Mouse (Mus musculus): ENCODE results near the gene Prss27. TPM values are rescaled to one million over a fixed set of nuclear protein-coding genes. Genes with fewer than 3 reads are reported as not detected.

Gene Prss27
- polyA plus RNA-seq, 1 experiment from 2014 or later, result 0.52 TPM

GRCm38 (mm10) chr17:24036954-24037353 lies 990 bp upstream of the Prss27 start:
- Histone ChIP-seq H3K9ac (no peak overlapping the region), H3K36me3 (no peaks in the 10 kb centered on the region), H3K9me3 (no peaks in the 10 kb centered on the region), H3K27ac (no peak overlapping the region), H3K4me3 (no peak overlapping the region), H3K4me1 (no peaks in the 10 kb centered on the region), H3K27me3 (no peaks in the 10 kb centered on the region; the same call in 1 of the 2 replicates), H3K4me2 (replicated peaks) (no peak overlapping the region)
- WGBS, result 79% methylated on average over 6 of the region's 6 CpGs
- no peak for ATAC-seq (ENCODE audit: low FRiP score, low read depth)

DNA sequence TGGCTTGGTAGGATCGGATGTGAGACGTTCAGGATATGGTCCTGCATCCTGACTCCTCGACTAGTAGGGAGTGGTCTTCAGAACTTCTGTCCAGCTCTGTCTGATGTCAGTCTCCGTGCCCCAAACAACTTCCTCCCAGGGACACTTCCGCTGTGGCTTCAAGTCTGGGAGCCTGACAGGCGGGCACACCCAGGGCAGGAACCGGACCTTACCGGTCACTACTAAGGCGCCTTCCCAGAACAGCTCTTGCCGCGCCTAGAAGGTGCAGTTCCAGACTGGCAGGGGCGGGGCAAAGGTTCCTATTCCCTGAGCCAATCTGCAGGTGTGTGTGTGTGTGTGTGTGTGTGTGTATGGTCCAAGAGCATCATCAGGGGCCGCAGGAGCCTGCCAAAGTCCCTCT lies 584 bp upstream of the Prss27 start:
- 82% methylated on average over 13 of the region's 13 CpGs for WGBS
- Histone ChIP-seq H3K27me3 (no peaks in the 10 kb centered on the region; the same call in 1 of the 2 replicates), H3K9me3 (no peaks in the 10 kb centered on the region), H3K4me1 (no peaks in the 10 kb centered on the region), H3K27ac (no peak overlapping the region), H3K9ac (no peak overlapping the region), H3K36me3 (no peaks in the 10 kb centered on the region), H3K4me3 (no peak overlapping the region), H3K4me2 (replicated peaks) (no peak overlapping the region)
- ATAC-seq (ENCODE audit: low FRiP score, low read depth), result no peak

DNA sequence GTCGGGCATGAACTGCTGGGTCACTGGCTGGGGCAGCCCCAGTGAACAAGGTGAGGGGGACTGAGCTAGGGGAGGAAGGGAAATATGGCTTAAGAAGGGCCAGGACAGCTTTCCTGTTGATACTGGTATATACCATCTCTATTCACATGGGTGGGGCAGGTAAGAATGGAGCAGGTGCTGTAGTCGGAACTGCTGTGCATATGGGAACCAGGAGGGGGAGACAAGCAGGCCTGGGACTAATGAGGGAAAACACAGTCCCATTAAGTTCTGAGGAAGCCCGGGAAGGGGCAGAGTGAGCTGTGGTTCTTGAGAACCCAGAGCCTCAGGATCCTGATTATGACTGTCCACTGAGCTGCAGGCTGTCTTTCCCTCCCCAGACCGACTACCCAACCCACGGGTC lies 6.5 kb downstream of the Prss27 start:
- no peak overlapping the region for H3K9ac ChIP-seq
- H3K27me3 ChIP-seq, result no peaks in the 10 kb centered on the region
- no peaks in the 10 kb centered on the region for H3K4me1 ChIP-seq
- peaks cover 28% of the 10 kb centered on the region for H3K36me3 ChIP-seq
- H3K4me3 ChIP-seq, result no peak overlapping the region
- H3K4me2 ChIP-seq (replicated peaks), result no peak overlapping the region
- 64% methylated on average over 5 of the region's 5 CpGs for WGBS
- no peak for ATAC-seq (ENCODE audit: low FRiP score, low read depth)
- H3K27ac ChIP-seq, result no peak overlapping the region
- no peaks in the 10 kb centered on the region for H3K9me3 ChIP-seq

- Histone ChIP-seq H3K36me3 (peaks cover 40% of the 10 kb centered on the region), H3K4me3 (no peak overlapping the region), H3K27ac (no peak overlapping the region), H3K9ac (no peak overlapping the region), H3K27me3 (no peaks in the 10 kb centered on the region), H3K4me1 (no peaks in the 10 kb centered on the region), H3K9me3 (no peaks in the 10 kb centered on the region), H3K4me2 (replicated peaks) (no peak overlapping the region)
- no peak for ATAC-seq (ENCODE audit: low FRiP score, low read depth)
- WGBS, result 76% methylated on average over 10 of the region's 10 CpGs
Observed at GRCm38 (mm10) chr17:24045608-24046007, 7.7 kb downstream of the Prss27 start.

DNA sequence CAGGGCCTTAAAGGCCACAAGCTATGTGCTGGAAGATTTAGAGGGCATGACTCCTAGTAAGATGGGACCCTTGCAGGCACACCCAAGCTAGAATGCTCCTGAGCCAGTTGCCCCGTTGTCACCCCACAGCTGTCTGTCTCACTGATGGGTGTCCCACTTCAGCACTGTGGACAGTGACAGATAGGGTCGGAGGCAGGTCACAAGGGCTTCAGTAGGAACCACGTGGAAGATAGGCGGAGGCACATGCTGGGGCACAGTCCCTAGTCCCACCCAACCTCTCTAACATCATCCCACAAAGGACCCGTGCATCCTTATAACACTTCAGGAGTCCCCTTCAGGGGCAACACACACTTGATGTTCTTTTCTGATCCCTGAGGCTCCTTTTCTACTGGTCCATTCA lies 8.1 kb downstream of the Prss27 start:
- peaks cover 44% of the 10 kb centered on the region for H3K36me3 ChIP-seq
- H3K4me1 ChIP-seq, result no peaks in the 10 kb centered on the region
- 34% methylated on average over 5 of the region's 5 CpGs for WGBS
- no peak for ATAC-seq (ENCODE audit: low FRiP score, low read depth)
- no peaks in the 10 kb centered on the region for H3K9me3 ChIP-seq
- H3K27ac ChIP-seq, result no peak overlapping the region
- H3K4me2 ChIP-seq (replicated peaks), result no peak overlapping the region
- H3K27me3 ChIP-seq, result no peaks in the 10 kb centered on the region
- H3K4me3 ChIP-seq, result no peak overlapping the region
- H3K9ac ChIP-seq, result no peak overlapping the region

DNA sequence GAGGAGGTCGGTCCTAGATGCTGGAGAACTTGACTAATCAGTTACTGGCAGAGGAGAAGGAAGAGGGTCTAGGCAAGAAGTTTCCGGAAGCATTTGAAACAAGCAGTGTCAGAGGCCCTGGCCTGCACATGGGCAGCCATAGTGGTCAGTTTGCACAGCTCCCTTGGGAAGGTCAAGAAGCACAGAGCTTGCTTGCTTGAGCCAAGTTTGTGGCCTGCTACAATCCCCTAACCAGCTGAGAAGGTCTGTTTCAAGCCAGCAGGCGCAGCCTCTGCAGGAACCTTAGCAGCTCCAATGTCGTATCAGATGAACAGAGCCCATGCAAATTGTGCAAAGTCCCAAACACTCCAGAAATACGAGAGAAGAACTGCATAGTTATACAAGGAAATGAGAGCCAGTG lies 10.1 kb downstream of the Prss27 start:
- Histone ChIP-seq H3K36me3 (peaks cover 64% of the 10 kb centered on the region), H3K4me3 (no peak overlapping the region)
- 87% methylated on average over 5 of the region's 5 CpGs for WGBS

DNA sequence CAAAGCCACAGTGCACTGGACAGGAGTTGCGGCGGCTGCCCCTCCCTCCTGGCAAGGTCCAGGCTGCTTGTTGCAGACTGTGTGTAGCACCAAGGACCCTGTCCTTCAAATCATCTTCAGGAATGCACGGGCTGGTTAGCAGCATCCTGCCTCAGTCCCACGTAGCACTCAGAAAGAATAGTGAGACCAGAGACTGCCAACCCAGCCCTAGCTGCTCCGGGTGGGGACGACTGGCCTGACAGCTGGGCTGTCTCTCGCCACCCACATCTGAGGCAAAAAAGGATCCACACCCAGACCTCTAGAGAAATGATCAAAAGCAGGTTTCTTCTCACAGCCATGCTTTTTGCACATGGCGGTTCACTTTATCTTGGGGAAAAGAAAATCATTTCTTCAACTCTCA lies 11.1 kb downstream of the Prss27 start:
- Histone ChIP-seq H3K9me3 (no peaks in the 10 kb centered on the region), H3K36me3 (peaks cover 74% of the 10 kb centered on the region), H3K4me1 (no peaks in the 10 kb centered on the region), H3K9ac (no peak overlapping the region), H3K4me2 (replicated peaks) (no peak overlapping the region), H3K4me3 (no peak overlapping the region), H3K27ac (no peak overlapping the region), H3K27me3 (no peaks in the 10 kb centered on the region)
- no peak for ATAC-seq (ENCODE audit: low FRiP score, low read depth)
- WGBS, result 92% methylated on average over 8 of the region's 8 CpGs

More for the DNA sequence above, 10.1 kb downstream of the Prss27 start:
- Histone ChIP-seq H3K4me2 (replicated peaks) (no peak overlapping the region), H3K4me1 (no peaks in the 10 kb centered on the region), H3K9ac (no peak overlapping the region), H3K27ac (no peak overlapping the region), H3K9me3 (no peaks in the 10 kb centered on the region), H3K27me3 (no peaks in the 10 kb centered on the region)
- ATAC-seq (ENCODE audit: low FRiP score, low read depth), result no peak

DNA sequence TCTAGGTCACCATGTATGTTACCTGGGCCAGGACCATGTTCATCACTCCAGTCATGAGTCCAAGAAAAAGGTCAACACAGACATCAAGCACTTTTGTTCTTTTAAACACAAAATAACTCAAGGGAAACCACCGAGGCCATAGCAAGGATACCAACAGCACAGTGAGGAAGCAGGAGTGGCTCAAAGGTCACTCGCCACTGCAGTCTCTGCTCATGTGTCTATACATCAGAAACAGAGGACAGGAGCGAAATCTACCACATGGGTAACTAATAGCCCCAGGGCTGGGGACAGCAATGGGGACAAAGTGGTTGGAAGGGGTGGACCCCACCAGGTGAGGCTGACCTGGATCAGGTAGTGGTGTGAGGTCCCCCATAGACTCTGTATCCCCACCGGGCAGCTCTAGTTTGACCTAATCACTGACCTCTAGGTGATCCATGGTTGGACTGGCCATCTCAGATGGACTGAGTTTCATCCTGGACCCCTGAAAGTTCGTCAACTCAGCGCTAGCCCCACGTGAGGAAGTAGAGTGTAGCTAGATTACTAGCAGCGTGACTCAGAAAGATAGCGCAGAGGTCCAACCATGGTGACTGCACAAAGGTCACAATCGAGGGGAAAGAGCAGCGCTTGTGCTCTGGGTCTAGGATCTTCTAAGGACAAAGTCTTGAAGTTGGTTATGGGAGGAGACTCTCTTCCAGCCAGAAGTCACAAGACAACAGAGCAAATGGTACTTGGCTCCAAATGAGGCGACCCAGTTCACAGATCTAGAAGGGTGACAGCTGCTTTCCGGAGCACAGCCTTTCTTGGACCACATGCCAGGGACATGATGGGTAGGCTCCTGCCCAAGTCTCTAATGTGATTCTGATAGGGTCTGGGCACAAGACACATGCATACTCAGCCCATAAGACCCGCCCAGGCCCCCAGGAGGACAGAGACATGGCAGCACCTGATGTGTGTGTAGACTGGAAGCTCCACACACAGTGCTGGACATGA lies 19.0 kb downstream of the Prss27 start:
- H3K9ac ChIP-seq, result no peak overlapping the region
- H3K27me3 ChIP-seq, result no peaks in the 10 kb centered on the region
- WGBS, result 92% methylated on average over 14 of the region's 14 CpGs
- H3K4me2 ChIP-seq (replicated peaks), result no peak overlapping the region
- no peaks in the 10 kb centered on the region for H3K4me1 ChIP-seq
- no peaks in the 10 kb centered on the region for H3K9me3 ChIP-seq
- no peak for ATAC-seq (ENCODE audit: low FRiP score, low read depth)
- peaks cover 93% of the 10 kb centered on the region for H3K36me3 ChIP-seq
- no peak overlapping the region for H3K27ac ChIP-seq
- no peak overlapping the region for H3K4me3 ChIP-seq

DNA sequence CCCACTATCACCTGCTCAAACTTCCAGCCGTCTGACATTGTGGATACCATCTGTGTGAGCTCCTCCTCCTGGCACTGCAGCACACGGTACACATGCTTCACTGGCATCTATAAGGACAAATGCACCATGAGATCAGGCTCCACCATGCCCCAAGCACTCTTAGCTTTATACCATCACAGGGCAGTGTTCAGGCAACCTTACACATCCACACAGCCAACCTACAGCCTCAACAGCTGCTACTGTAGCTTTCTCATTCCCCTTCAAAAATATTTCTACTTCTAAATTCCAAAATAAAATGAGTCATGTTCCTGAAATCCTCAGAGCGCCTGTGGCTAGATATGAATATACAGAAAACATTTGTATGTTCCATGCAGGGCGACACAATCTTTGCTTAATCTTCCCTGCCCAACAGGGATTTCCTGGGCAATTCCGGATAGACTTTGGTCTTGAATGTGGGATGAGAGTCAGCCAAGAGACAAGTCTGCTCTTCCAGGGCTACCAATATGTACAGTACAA lies 19.8 kb downstream of the Prss27 start:
- no peak for ATAC-seq (ENCODE audit: low FRiP score, low read depth)
- no peak overlapping the region for H3K4me3 ChIP-seq
- peaks cover 91% of the 10 kb centered on the region for H3K36me3 ChIP-seq
- H3K27ac ChIP-seq, result no peak overlapping the region
- no peaks in the 10 kb centered on the region for H3K4me1 ChIP-seq
- H3K9me3 ChIP-seq, result no peaks in the 10 kb centered on the region
- no peaks in the 10 kb centered on the region for H3K27me3 ChIP-seq
- no peak overlapping the region for H3K4me2 ChIP-seq (replicated peaks)
- WGBS, result 89% methylated on average over 5 of the region's 5 CpGs
- no peak overlapping the region for H3K9ac ChIP-seq

GRCm38 (mm10) chr17:24062459-24063155 lies 24.7 kb downstream of the Prss27 start:
- Histone ChIP-seq H3K36me3 (peaks cover 65% of the 10 kb centered on the region), H3K4me3 (no peak overlapping the region), H3K9me3 (no peaks in the 10 kb centered on the region), H3K27me3 (no peaks in the 10 kb centered on the region), H3K27ac (no peak overlapping the region), H3K4me1 (no peaks in the 10 kb centered on the region), H3K4me2 (replicated peaks) (no peak overlapping the region), H3K9ac (no peak overlapping the region)
- ATAC-seq (ENCODE audit: low FRiP score, low read depth), result no peak
- 91% methylated on average over 4 of the region's 4 CpGs for WGBS

GRCm38 (mm10) chr17:24068271-24068670 lies 30.3 kb downstream of the Prss27 start:
- Histone ChIP-seq H3K27ac (no peak overlapping the region), H3K9me3 (no peaks in the 10 kb centered on the region), H3K4me1 (peaks cover 12% of the 10 kb centered on the region), H3K36me3 (peaks cover 34% of the 10 kb centered on the region), H3K9ac (no peak overlapping the region), H3K27me3 (no peaks in the 10 kb centered on the region), H3K4me3 (no peak overlapping the region), H3K4me2 (replicated peaks) (no peak overlapping the region)
- no peak for ATAC-seq (ENCODE audit: low FRiP score, low read depth)
- 85% methylated on average over 5 of the region's 5 CpGs for WGBS

GRCm38 (mm10) chr17:24069531-24069930 lies 31.6 kb downstream of the Prss27 start:
- ATAC-seq (ENCODE audit: low FRiP score, low read depth), result no peak
- no peaks in the 10 kb centered on the region for H3K9me3 ChIP-seq
- H3K4me2 ChIP-seq (replicated peaks), result no peak overlapping the region
- no peak overlapping the region for H3K9ac ChIP-seq
- H3K4me3 ChIP-seq, result no peak overlapping the region
- H3K36me3 ChIP-seq, result peaks cover 29% of the 10 kb centered on the region
- H3K4me1 ChIP-seq, result peaks cover 12% of the 10 kb centered on the region
- H3K27me3 ChIP-seq, result no peaks in the 10 kb centered on the region
- 92% methylated on average over 3 of the region's 3 CpGs for whole genome bisulfite sequencing
- H3K27ac ChIP-seq, result no peak overlapping the region

All from limb, embryonic 13.5 days (tissue).